Mouse (Mus musculus) layer of hippocampus, adult 9-10 months (tissue): ENCODE measurements around the gene Rho.

ENCODE experiments used
- DNase-seq: peaks from one replicate; pipeline ENCODE4 v3.0.0; 2022; ENCODE audit warnings: low spot score

Gene Rho

GRCm38 (mm10) chr6:115931639-115932038 is at the start of gene Rho:
Gene Rho (plus strand): TSS chr6:115931748.
- DNase-seq, result no peak

- DNase-seq, result no peak
Measured at GRCm38 (mm10) chr6:115884018-115884417, 47.5 kb upstream of the Rho start.

- DNase-seq, result no peak
Measured at GRCm38 (mm10) chr6:115886894-115887293, 44.7 kb upstream of the Rho start.

- no peak for DNase-seq
Measured at GRCm38 (mm10) chr6:115888296-115888695, 43.3 kb upstream of the Rho start.

GRCm38 (mm10) chr6:115890601-115891000 is 40.9 kb upstream of the Rho start:
- DNase-seq, result no peak

- DNase-seq, result no peak
Measured at GRCm38 (mm10) chr6:115891061-115891460, 40.5 kb upstream of the Rho start.

- DNase-seq, result peak; percentile 51
Measured at GRCm38 (mm10) chr6:115891497-115892061, 40.0 kb upstream of the Rho start.

- DNase-seq, result no peak
Measured at GRCm38 (mm10) chr6:115892363-115892762, 39.2 kb upstream of the Rho start.

- no peak for DNase-seq
Measured at GRCm38 (mm10) chr6:115896346-115896745, 35.2 kb upstream of the Rho start.

- no peak for DNase-seq
Measured at GRCm38 (mm10) chr6:115897117-115897516, 34.4 kb upstream of the Rho start.

- no peak for DNase-seq
Measured at GRCm38 (mm10) chr6:115897926-115898520, 33.5 kb upstream of the Rho start.

GRCm38 (mm10) chr6:115901062-115901461 is 30.5 kb upstream of the Rho start:
- DNase-seq, result peak; percentile 69

GRCm38 (mm10) chr6:115901489-115901931 is 30.0 kb upstream of the Rho start:
- DNase-seq, result no peak

- DNase-seq, result no peak
Measured at GRCm38 (mm10) chr6:115902545-115902944, 29.0 kb upstream of the Rho start.

GRCm38 (mm10) chr6:115905568-115905967 is 26.0 kb upstream of the Rho start:
- no peak for DNase-seq

- no peak for DNase-seq
Measured at GRCm38 (mm10) chr6:115906455-115906854, 25.1 kb upstream of the Rho start.

GRCm38 (mm10) chr6:115906871-115907270 is 24.7 kb upstream of the Rho start:
- no peak for DNase-seq

GRCm38 (mm10) chr6:115908421-115908982 is 23.0 kb upstream of the Rho start:
- no peak for DNase-seq

GRCm38 (mm10) chr6:115909052-115909451 is 22.5 kb upstream of the Rho start:
- no peak for DNase-seq

- DNase-seq, result no peak
Measured at GRCm38 (mm10) chr6:115909940-115910339, 21.6 kb upstream of the Rho start.

- DNase-seq, result no peak
Measured at GRCm38 (mm10) chr6:115911763-115912162, 19.8 kb upstream of the Rho start.

- DNase-seq, result peak; percentile 49
Measured at GRCm38 (mm10) chr6:115913482-115913881, 18.1 kb upstream of the Rho start.

GRCm38 (mm10) chr6:115914511-115915202 is 16.9 kb upstream of the Rho start:
- peak; percentile 54 for DNase-seq
